Mouse (Mus musculus) E14TG2a.4 (cell line): ENCODE results near the gene Rab44.

Experiments used
- CTCF ChIP-seq: conservative IDR thresholded peaks from 2 replicates; pipeline ENCODE4 v1.5.1; 2014; ENCODE audit warnings: low read length
- POU5F1 ChIP-seq: IDR thresholded peaks from 2 replicates; pipeline ENCODE4 v1.6.1; 2014; ENCODE audit warnings: low read length, borderline replicate concordance

- TF ChIP-seq CTCF (no peak), POU5F1 (no peak)
Measured at GRCm38 (mm10) chr17:29117006-29117648, 3.2 kb downstream of the Rab44 start.
